Mouse (Mus musculus) limb, embryonic 14.5 days (tissue): ENCODE results near the gene Sap30. TPM values are rescaled to one million over a fixed set of nuclear protein-coding genes. Genes with fewer than 3 reads are reported as not detected.
"Not testable (repeated sequence)": the region's sequence is repeated elsewhere in the genome, so short reads cannot be mapped to it uniquely, and the experiment has no call there.

Experiments used
- ATAC-seq: fragments of 200-750 bp; cut with Nextera tagmentation; 2 replicates; pipeline ENCODE4 v1.8.0; 2017; ENCODE audit warnings: low read depth, moderate number of reproducible peaks, moderate TSS enrichment; ENCODE audit not compliant: low FRiP score
- DNase-seq: peaks from one replicate; pipeline ENCODE4 v3.0.0-alpha.2; 2015; ENCODE audit warnings: low spot score
- H3K27ac ChIP-seq: fragments of 300-500 bp; sonication (generic); replicated peaks from 2 replicates; pipeline ENCODE4 v1.5.1; 2014; ENCODE audit warnings: low read depth, mild to moderate bottlenecking, low read length, moderate library complexity, mixed read lengths
- H3K27me3 ChIP-seq: fragments of 300-500 bp; sonication (generic); 2 replicates; pipeline ENCODE4 v1.6.1; 2014; ENCODE audit warnings: low read length, mixed read lengths; ENCODE audit not compliant: control insufficient read depth, insufficient read depth
- H3K36me3 ChIP-seq: fragments of 300-500 bp; sonication (generic); 2 replicates; pipeline ENCODE4 v1.6.1; 2014; ENCODE audit warnings: mild to moderate bottlenecking, low read length, moderate library complexity, mixed read lengths; ENCODE audit not compliant: control insufficient read depth, insufficient read depth
- H3K4me1 ChIP-seq: fragments of 300-500 bp; sonication (generic); 2 replicates; pipeline ENCODE4 v1.6.1; 2014; ENCODE audit warnings: antibody characterized with exemption, low read length, mixed read lengths; ENCODE audit not compliant: control insufficient read depth, insufficient read depth
- H3K4me2 ChIP-seq: fragments of 300-500 bp; sonication (generic); replicated peaks from 2 replicates; pipeline ENCODE4 v1.6.1; 2014; ENCODE audit warnings: low read depth, mild to moderate bottlenecking, low read length, moderate library complexity; ENCODE audit not compliant: severe bottlenecking
- H3K4me3 ChIP-seq: fragments of 300-500 bp; sonication (generic); replicated peaks from 2 replicates; pipeline ENCODE4 v1.5.1; 2014; ENCODE audit warnings: low read length
- H3K9ac ChIP-seq: fragments of 300-500 bp; sonication (generic); 2 replicates; pipeline ENCODE4 v1.6.1; 2014; ENCODE audit warnings: mild to moderate bottlenecking, low read depth, low read length, moderate library complexity; ENCODE audit not compliant: severe bottlenecking
- H3K9me3 ChIP-seq: fragments of 300-500 bp; sonication (generic); 2 replicates; pipeline ENCODE4 v1.6.1; 2016; ENCODE audit warnings: low read length; ENCODE audit not compliant: control insufficient read depth
- POLR2A ChIP-seq: fragments of 200-500 bp; IDR thresholded peaks from 2 replicates; pipeline ENCODE4 v1.8.0; 2012; ENCODE audit warnings: inconsistent platforms, mild to moderate bottlenecking, moderate library complexity, borderline replicate concordance; ENCODE audit not compliant: insufficient read depth, insufficient read length; ENCODE audit errors: extremely low read depth
- WGBS: fragments of 180-500 bp; shearing (Covaris S2); extraction: QIAGEN DNeasy Blood & Tissue Kit; methylation state at CpG from one replicate; pipeline ENCODE4 v1.1.7; 2014; 5-methylcytosine and 5-hydroxymethylcytosine counted together
- polyA plus RNA-seq, 2 experiments: library from polyadenylated mRNA; depleted of rRNA in 1 of 2; stranded (reverse) in 1 of 2; unstranded in 1 of 2; fragments of >200 nt; fragmentation: Nextera tagmentation in 1 of 2; extraction: Ambion mirVana in 1 of 2; gene quantifications; 2 replicates each; pipeline versions ENCODE4 v1.2.1 to v1.2.3; 2012 to 2014

Sap30 gene
- polyA plus RNA-seq, 2 experiments = 32.6 to 35.8 TPM

DNA sequence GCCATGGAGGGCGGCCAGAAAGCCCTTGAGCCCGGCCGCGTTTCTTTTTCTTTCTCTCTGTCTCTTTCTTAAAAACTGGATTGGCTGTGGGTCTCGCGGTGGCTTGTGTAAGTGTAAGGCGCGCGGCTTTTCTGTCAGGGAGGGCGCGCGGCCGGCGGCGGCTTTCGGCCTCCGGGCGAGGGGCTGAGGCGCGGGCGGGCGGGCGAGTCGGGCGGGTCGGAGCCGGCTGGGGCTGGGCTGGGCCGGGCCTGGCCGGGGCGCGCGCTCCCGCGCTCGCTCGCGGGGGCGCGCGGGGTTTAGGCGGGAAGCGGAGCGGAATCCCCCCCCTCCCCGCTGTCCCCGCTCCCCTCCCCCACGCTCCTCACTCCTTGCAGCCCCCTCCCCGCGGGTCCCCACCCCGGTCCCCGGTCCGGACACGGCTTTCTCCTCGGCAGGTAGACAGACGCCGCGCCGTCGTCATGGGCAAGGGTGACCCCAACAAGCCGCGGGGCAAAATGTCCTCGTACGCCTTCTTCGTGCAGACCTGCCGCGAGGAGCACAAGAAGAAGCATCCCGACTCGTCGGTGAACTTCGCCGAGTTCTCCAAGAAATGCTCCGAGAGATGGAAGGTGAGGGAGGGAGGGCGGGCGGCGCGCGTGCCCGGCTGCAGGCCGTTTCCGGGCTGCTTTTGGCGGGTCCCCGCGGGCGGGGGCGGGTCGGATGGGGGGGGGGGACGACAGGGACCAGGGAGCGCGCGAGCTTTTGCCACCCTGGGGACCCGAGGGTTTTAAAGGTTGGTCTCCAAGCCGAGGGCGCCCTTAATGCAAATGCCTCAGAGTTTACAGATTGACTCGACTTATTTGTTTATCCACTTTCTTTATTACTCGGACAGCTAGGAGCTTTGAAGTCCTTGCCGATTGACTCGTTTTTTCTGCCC, 24.7 kb upstream of the Sap30 start:
- Histone ChIP-seq H3K9me3 (no peaks in the 10 kb centered on the region), H3K9ac (peak overlapping the region; percentile 99), H3K27me3 (no peaks in the 10 kb centered on the region), H3K4me1 (peaks cover 5% of the 10 kb centered on the region; the same call in 1 of the 2 replicates), H3K4me2 (peak overlapping the region; percentile 58), H3K27ac (peak overlapping the region; percentile 100), H3K4me3 (peak overlapping the region; percentile 68), H3K36me3 (peaks cover 27% of the 10 kb centered on the region)
- ATAC-seq (peak; percentile 27), DNase-seq (peak; percentile 48)
- under 1% methylated on average over 53 of the region's 96 CpGs for WGBS
- TF ChIP-seq POLR2A = no peak

DNA sequence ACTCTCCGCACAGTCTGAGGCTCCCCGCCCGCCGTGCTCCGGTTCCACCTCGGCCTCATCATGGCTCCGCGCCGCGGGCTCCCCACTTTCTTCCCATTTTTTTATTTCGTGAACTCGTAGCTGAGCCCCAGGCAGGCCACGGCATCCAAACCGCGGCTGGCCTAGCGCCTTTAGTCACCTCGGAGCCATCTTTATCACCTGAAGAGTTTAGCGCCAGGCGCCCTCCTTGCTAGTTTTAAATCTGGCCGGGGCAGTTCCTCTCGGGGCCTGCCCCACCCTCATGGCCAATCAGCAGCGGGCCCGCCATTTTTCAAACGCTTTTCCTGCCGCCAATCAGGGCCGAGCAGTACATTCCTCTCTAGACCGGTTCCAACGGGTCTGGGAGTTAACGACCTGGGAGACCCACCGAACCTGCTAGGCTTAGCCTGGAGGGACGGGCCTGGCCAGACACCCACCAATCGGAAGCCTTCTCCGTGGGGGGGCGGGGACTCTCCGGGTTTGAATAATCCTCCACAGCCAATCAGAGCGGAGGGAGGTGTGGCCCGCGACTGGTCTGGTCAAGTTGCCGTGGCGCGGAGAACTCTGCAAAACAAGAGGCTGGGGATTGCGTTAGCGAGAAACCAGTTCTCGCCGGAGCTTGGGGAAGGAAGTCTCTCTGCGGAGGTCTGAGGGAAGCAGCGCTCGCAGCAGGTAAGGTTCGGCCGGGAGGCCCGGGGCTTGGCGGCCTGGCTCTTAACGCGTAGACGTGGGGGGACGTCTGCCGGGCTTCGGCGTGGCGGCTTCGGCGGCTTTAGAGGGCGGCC, 23.9 kb upstream of the Sap30 start, which contains the start of gene Hmgb2:
Gene Hmgb2, plus strand, starts transcription at position 592 of the 803 bp plus-strand sequence.
- Histone ChIP-seq H3K4me1 (peaks cover 5% of the 10 kb centered on the region; the same call in 1 of the 2 replicates), H3K9ac (peak within 1 kb of the TSS; percentile 99), H3K27me3 (no peaks in the 10 kb centered on the region), H3K36me3 (peaks cover 27% of the 10 kb centered on the region), H3K9me3 (no peaks in the 10 kb centered on the region), H3K4me3 (peak within 1 kb of the TSS; percentile 68), H3K27ac (peak within 1 kb of the TSS; percentile 100), H3K4me2 (peak within 1 kb of the TSS; percentile 90)
- peak; percentile 94; the same call in 1 of the 2 replicates for TF ChIP-seq POLR2A
- peak; percentile 100 for DNase-seq
- under 1% methylated on average over 61 of the region's 63 CpGs for WGBS
- ATAC-seq = peak; percentile 98

DNA sequence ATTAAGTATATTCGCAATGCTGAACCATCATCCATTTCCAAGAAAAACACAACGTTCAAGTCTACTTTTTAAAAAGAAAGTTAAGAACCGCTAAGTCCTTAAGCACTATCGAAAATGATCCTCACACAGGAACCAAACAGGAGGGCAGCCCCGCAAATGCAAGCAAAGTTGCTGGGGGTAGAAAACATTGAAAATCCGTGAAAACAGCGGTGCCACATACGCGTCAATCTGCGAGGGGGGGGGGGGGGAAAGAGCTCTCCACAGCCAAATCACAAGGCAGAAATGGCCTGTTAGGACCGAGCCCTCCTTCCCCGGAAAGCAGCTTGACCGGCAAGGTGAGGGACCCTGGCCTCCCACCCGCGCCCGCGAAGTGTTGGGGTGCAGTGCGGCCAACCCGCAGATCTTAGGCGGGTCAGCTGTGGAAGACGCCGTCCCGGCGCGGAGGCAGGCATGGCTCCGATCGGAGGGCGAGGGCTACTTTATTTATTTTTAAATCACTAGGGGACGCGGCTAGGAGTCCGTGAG, 23.2 kb upstream of the Sap30 start:
- Histone ChIP-seq H3K9me3 (no peaks in the 10 kb centered on the region), H3K27me3 (no peaks in the 10 kb centered on the region), H3K4me3 (peak overlapping the region; percentile 68), H3K27ac (peak overlapping the region; percentile 69), H3K36me3 (peaks cover 21% of the 10 kb centered on the region), H3K9ac (peak overlapping the region; percentile 69), H3K4me1 (peaks cover 5% of the 10 kb centered on the region; the same call in 1 of the 2 replicates), H3K4me2 (peak overlapping the region; percentile 90)
- ATAC-seq = no peak
- WGBS = under 1% methylated on average over 31 of the region's 31 CpGs
- TF ChIP-seq POLR2A = no peak
- no peak for DNase-seq

GRCm38 (mm10) chr8:57508657-57509056, 21.0 kb upstream of the Sap30 start:
- Histone ChIP-seq H3K27ac (no peak overlapping the region), H3K27me3 (no peaks in the 10 kb centered on the region), H3K4me1 (peaks cover 4% of the 10 kb centered on the region; the same call in 1 of the 2 replicates), H3K9me3 (no peaks in the 10 kb centered on the region), H3K9ac (no peak overlapping the region), H3K36me3 (peaks cover 7% of the 10 kb centered on the region), H3K4me2 (no peak overlapping the region), H3K4me3 (no peak overlapping the region)
- DNase-seq = no peak
- ATAC-seq = no peak
- 74% methylated on average over 4 of the region's 4 CpGs for WGBS
- no peak for TF ChIP-seq POLR2A

DNA sequence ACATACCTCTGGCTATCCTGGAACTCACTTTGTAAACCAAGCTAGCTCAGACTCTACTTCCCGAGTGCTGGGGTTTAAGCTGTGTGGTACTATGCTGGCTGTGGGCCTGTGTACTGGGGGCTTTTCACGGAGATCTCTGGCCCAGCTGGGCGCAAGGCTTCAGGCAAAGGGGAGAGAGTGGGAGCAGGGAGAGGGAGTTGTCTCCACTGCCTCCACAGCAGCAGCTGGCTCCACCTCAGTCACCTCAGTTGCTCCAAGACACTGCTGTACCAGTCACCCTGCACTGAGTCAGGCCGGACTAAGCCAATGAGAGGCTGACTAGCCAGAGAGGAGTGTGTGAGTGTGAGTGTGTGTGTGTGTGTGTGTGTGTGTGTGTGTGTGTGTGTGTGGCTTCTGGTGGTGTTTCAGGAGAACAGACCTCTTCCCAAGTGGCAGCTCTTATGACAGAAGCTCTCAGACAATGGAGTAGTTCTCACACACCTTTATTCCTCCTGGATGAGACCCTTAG, 19.9 kb upstream of the Sap30 start:
- WGBS = 83% methylated on average over 4 of the region's 4 CpGs
- no peaks in the 10 kb centered on the region for H3K4me1 ChIP-seq
- H3K9me3 ChIP-seq = no peaks in the 10 kb centered on the region
- no peaks in the 10 kb centered on the region for H3K27me3 ChIP-seq
- H3K9ac ChIP-seq = no peak overlapping the region
- no peak overlapping the region for H3K27ac ChIP-seq
- no peak for ATAC-seq
- H3K36me3 ChIP-seq = no peaks in the 10 kb centered on the region
- H3K4me2 ChIP-seq = no peak overlapping the region
- no peak for DNase-seq
- H3K4me3 ChIP-seq = no peak overlapping the region
- TF ChIP-seq POLR2A = no peak

- H3K36me3 ChIP-seq, H3K4me2 ChIP-seq, H3K4me3 ChIP-seq, H3K27me3 ChIP-seq, DNase-seq, H3K4me1 ChIP-seq, ATAC-seq, H3K9ac ChIP-seq, H3K27ac ChIP-seq, H3K9me3 ChIP-seq: not testable (repeated sequence)
- 71% methylated on average over 1 of the region's 1 CpGs for WGBS
These were observed 17.8 kb upstream of the Sap30 start for GRCm38 (mm10) chr8:57505500-57505899.
